In the genomic region with DNA sequence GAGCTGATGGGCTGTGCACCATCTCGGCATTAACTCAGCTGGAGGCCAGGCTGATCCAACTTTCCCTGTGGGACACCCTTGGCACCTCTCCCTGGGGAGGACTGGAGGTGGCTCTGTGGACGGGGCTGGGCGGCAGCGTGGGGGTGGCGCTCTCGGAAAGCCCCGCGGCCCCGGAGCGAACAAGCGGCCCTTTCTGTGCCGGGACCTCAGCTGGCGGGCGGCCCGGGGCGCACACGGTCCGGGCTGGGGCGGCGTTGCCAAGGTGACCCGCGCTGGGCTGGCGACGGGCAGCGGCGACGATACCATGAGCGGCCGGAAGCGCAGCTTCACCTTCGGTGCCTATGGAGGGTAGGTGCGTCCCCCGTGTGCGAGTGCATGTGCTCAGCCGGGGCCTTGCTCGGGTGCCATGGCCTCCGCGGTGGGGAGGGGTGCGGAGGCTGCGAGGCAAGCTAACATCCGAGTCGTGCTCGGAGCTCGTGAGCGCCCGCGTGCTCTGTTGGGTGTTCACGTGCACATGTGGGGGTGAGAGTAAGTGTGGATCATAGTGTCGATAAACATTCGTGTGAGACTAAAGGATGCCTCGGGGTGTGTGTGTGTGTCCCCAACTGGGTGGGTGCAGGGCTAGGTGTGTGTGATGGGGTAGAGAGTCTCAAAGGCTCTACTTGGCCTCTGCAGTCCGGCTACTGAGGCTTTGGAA, we compare ENCODE assay signal across 8 mouse cellular contexts. TPM values are rescaled to one million over a fixed set of nuclear protein-coding genes. Genes with fewer than 3 reads are reported as not detected.
DNase-seq lines count a peak whose midpoint lies in the region; ATAC-seq and TF ChIP-seq lines count a peak whose summit lies in the region.

No protein-coding gene starts in this region.

- no peaks in the 10 kb centered on the region for H3K36me3 ChIP-seq in liver, adult 2 months (ENCODE audit: control insufficient read depth, insufficient read depth, low read length)
- no peaks in the 10 kb centered on the region for H3K36me3 ChIP-seq in hindbrain, embryonic 10.5 days
- no peaks in the 10 kb centered on the region for H3K36me3 ChIP-seq in midbrain, embryonic 12.5 days

- H3K4me1 ChIP-seq in liver, adult 2 months (ENCODE audit: control insufficient read depth, insufficient read depth, low read length): no peaks in the 10 kb centered on the region
- H3K4me1 ChIP-seq in hindbrain, embryonic 10.5 days (replicated peaks): peaks cover 44% of the 10 kb centered on the region
- peaks cover 27% of the 10 kb centered on the region for H3K4me1 ChIP-seq in midbrain, embryonic 12.5 days

- H3K27me3 ChIP-seq in liver, adult 2 months (ENCODE audit: control insufficient read depth, insufficient read depth, low read length): peaks cover 5% of the 10 kb centered on the region; the same call in 1 of the 2 replicates
- peaks cover 79% of the 10 kb centered on the region for H3K27me3 ChIP-seq in hindbrain, embryonic 10.5 days (ENCODE audit: insufficient read depth, poor library complexity, severe bottlenecking)
- peaks cover 84% of the 10 kb centered on the region for H3K27me3 ChIP-seq in midbrain, embryonic 12.5 days

- H3K9ac ChIP-seq in liver, adult 2 months (ENCODE audit: low read depth, low read length): no peak overlapping the region
- peak overlapping the region; percentile 46 for H3K9ac ChIP-seq in midbrain, embryonic 12.5 days (replicated peaks)

- no peak for TF ChIP-seq CTCF in liver, adult 2 months (IDR thresholded peaks at IDR 0.05; ENCODE audit: low read depth, low read length)

- no peaks in the 10 kb centered on the region for H3K79me2 ChIP-seq in liver, adult 2 months (ENCODE audit: control insufficient read depth, insufficient read depth, low read length)

- H3K4me2 ChIP-seq in midbrain, embryonic 12.5 days (replicated peaks): peak overlapping the region; percentile 72

- 5% methylated on average over 49 of the region's 52 CpGs for WGBS in liver, adult 2 months
- 5% methylated on average over 52 of the region's 52 CpGs for WGBS in hindbrain, embryonic 10.5 days
- WGBS in midbrain, embryonic 12.5 days: 6% methylated on average over 52 of the region's 52 CpGs

- H3K4me3 ChIP-seq in liver, adult 2 months (ENCODE audit: insufficient read depth, low read depth, low read length): peak overlapping the region; percentile 43; the same call in 1 of the 2 replicates
- peak overlapping the region; percentile 49 for H3K4me3 ChIP-seq in hindbrain, embryonic 10.5 days
- peak overlapping the region; percentile 38 for H3K4me3 ChIP-seq in midbrain, embryonic 12.5 days

- ATAC-seq in midbrain, embryonic 12.5 days (ENCODE audit: low FRiP score, low read depth): peak; percentile 61; the same call in 1 of the 2 replicates
- ATAC-seq in erythroid progenitor cell, adult 5-6 weeks (replicated peaks; ENCODE audit: low FRiP score, poor library complexity, severe bottlenecking): no peak

- H3K27ac ChIP-seq in liver, adult 2 months (replicated peaks; ENCODE audit: insufficient read depth, low read depth, low read length): no peak overlapping the region
- H3K27ac ChIP-seq in hindbrain, embryonic 10.5 days: peak overlapping the region; percentile 72
- H3K27ac ChIP-seq in midbrain, embryonic 12.5 days (replicated peaks): no peak overlapping the region

- TF ChIP-seq POLR2A in liver, adult 2 months (IDR thresholded peaks at IDR 0.05; ENCODE audit: extremely low read depth, insufficient read depth, low read length): no peak

- no peak for DNase-seq in liver, adult 2 months (ENCODE audit: extremely low read depth, low read depth, low spot score)
- DNase-seq in liver: no peak
- DNase-seq in embryo, embryonic 10 days (ENCODE audit: low spot score): peak; percentile 46
- DNase-seq in hindbrain, embryonic 10.5 days (ENCODE audit: low spot score): peak; percentile 39
- DNase-seq in layer of hippocampus, adult 9-11 months: peak; percentile 86
- DNase-seq in yolk sac, embryonic 10.5 days (ENCODE audit: low spot score): no peak

- no peaks in the 10 kb centered on the region for H3K9me3 ChIP-seq in hindbrain, embryonic 10.5 days
- H3K9me3 ChIP-seq in midbrain, embryonic 12.5 days: no peaks in the 10 kb centered on the region

RNA-seq across cellular contexts. Expression of a gene that starts 17.0 kb away (rescaled TPM):
- 2.9 and 5.2 TPM in 2 replicates for total RNA-seq in liver, adult 2 months (2014; rRNA removed)
- 5.8 and 11.5 TPM in 2 replicates for polyA plus RNA-seq in liver, adult 2 months (2012; rRNA removed)
- polyA plus RNA-seq in hindbrain, embryonic 10.5 days (2016; fragmentation: Nextera tagmentation; extraction: Ambion mirVana): 6.3 and 13.4 TPM in 2 replicates
- polyA plus RNA-seq in midbrain, embryonic 12.5 days (2016; fragmentation: Nextera tagmentation; extraction: Ambion mirVana): 11.6 and 12.1 TPM in 2 replicates
- total RNA-seq in erythroid progenitor cell, adult 5-6 weeks (2015; ENCODE audit: low replicate concordance): not detected in 2 replicates
- not detected in 2 replicates for total RNA-seq in erythroid progenitor cell, adult 5-6 weeks (2017; ENCODE audit: low replicate concordance)

Comparison
In these comparisons a context has a peak if more than half of its experiments do, and no peak if none do; other contexts are left out.
1. DNase-seq: peak in embryo, embryonic 10 days (single experiment), hindbrain, embryonic 10.5 days (single experiment) and layer of hippocampus, adult 9-11 months (single experiment); none in liver, adult 2 months (single experiment), liver (single experiment) and yolk sac, embryonic 10.5 days (single experiment).
2. Peak in every context shown above with its lines, with median percentiles within 50 percentile points of each other: H3K4me3 ChIP-seq.